Mouse (Mus musculus): ENCODE measurements around the gene Dync1li2.

Dync1li2 gene

GRCm38 (mm10) chr8:104380269-104380668 is 62.6 kb downstream of the Dync1li2 start:
- DNase-seq (ENCODE audit: low spot score) = no peak

GRCm38 (mm10) chr8:104379301-104379836 is 63.5 kb downstream of the Dync1li2 start:
- no peak for DNase-seq (ENCODE audit: low spot score)

- no peak for DNase-seq (ENCODE audit: low spot score)
These were observed 66.2 kb downstream of the Dync1li2 start for GRCm38 (mm10) chr8:104376669-104377068.

- no peak for DNase-seq (ENCODE audit: low spot score)
These were observed 66.9 kb downstream of the Dync1li2 start for GRCm38 (mm10) chr8:104375959-104376358.

GRCm38 (mm10) chr8:104374864-104375846 is 67.7 kb downstream of the Dync1li2 start:
- DNase-seq (ENCODE audit: low spot score) = no peak

GRCm38 (mm10) chr8:104374269-104374668 is 68.6 kb downstream of the Dync1li2 start:
- no peak for DNase-seq (ENCODE audit: low spot score)

- no peak for DNase-seq (ENCODE audit: low spot score)
These were observed 69.1 kb downstream of the Dync1li2 start for GRCm38 (mm10) chr8:104373779-104374178.

GRCm38 (mm10) chr8:104371121-104371520 is 71.7 kb downstream of the Dync1li2 start:
- DNase-seq (ENCODE audit: low spot score) = no peak

- no peak for DNase-seq (ENCODE audit: low spot score)
These were observed 72.8 kb downstream of the Dync1li2 start for GRCm38 (mm10) chr8:104370071-104370470.

GRCm38 (mm10) chr8:104369591-104369990 is 73.3 kb downstream of the Dync1li2 start:
- no peak for DNase-seq (ENCODE audit: low spot score)
